Mouse (Mus musculus) left cerebral cortex, postnatal 36 days (tissue): Measurements from ENCODE around the gene Apoc2. TPM values are rescaled to one million over a fixed set of nuclear protein-coding genes. Genes with fewer than 3 reads are reported as not detected.
A peak's percentile ranks its signal among the peaks of the same experiment; 100 is the strongest.

Experiments
- DNase-seq, 2 experiments: peaks; one replicate each; pipeline ENCODE4 v3.0.0; 2021 to 2022; ENCODE audit warnings: low spot score in 2 of 2, mixed read lengths in 1 of 2
- intact Hi-C: fragments of 180-260 bp; cut with DNase I; formaldehyde crosslinking; loops from one replicate; pipeline ENCODE4 v1.15.1; 2025
- total RNA-seq, 2 experiments: library from RNA; stranded (reverse); gene quantifications; 2 replicates each; pipeline ENCODE4 v1.2.3; 2021

The Apoc2 gene
- total RNA-seq: not detected

DNA sequence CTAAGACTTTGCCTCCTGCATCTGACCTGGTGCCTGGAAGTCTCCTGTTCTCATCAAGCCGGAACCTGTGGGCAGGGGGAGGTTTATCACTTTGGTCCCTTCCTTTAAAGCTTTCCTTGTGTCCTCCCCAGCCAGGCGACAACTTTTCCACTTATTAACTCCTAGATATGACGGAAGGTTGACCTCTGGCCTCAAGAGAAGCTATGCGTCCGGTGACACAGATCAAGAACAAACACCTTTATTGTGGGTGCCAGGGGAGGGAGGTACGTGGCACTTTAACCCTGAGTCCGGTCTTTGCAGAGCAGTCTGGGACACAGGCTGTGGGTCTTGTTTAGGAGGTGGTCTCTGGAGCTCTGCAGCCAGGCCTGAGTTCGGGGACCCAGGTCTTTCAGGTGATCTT is at the start of gene Apoc2:
TSS of gene Apoc2 (minus strand) at position 70 of the 400 bp plus-strand sequence.
- no peak for DNase-seq
- intact Hi-C loops: no loop called here

DNA sequence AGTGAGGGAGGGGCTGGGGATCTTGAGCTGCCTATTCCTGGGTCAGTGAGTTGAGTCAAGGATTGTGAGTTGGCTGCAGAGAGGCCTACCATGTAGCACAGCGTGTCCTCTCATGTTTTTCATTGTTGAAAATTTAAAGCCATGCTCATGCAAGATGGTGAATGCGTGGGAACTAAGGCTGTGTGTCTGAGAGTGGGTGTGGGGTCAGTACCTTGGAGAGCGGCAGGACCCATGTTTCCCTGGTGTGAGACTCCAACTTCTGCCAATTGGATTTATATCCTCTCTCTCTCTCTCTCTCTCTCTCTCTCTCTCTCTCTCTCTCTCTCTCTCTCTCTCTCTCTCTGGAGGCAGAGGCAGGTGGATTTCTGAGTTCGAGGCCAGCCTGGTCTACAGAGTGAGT is 48.8 kb upstream of the Apoc2 start:
- intact Hi-C loops: no loop called here
- DNase-seq: no peak

DNA sequence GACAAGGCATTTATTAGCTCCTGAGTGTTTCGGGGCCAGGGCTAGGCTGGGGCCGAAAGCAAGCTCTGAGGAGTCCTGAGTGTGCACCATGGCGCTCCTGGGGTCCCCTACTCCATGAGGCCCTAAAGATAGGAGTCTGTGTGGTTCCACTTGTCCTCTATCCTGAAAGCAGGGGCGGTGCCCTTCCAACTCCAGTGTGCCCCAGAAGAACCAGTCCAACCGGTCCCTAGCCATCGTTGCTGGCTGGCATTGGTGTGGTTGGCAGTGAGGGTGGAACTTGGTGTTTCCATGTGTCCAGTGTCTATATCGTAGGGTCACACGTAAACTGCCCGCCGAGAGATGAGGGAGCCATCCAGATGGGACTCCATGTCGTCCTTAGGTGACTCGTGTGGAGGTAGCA is 46.4 kb upstream of the Apoc2 start:
- intact Hi-C loops: no loop called here
- no peak for DNase-seq

DNA sequence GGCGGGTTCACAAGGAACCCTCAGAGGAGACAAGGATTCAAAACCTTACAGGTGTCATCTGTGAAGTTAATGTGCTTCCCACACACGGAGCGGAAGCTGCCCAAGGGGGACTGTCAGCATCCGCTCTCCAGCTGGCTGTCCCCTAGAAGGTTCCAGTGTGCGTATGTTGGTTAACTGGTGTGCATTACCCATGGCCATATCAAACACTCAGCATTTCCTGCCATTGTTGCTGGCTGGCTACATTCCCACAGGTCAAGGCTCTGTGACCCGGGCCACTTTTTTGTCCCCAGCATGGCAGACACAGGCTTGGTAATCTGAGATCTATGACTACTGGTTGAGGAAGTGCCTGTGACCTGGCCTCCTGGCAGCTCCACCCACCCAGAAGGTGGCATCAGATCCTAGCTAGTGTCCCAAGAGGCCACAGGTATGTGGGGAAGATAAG is 45.0 kb upstream of the Apoc2 start:
- intact Hi-C loops: no loop called here
- DNase-seq: no peak

DNA sequence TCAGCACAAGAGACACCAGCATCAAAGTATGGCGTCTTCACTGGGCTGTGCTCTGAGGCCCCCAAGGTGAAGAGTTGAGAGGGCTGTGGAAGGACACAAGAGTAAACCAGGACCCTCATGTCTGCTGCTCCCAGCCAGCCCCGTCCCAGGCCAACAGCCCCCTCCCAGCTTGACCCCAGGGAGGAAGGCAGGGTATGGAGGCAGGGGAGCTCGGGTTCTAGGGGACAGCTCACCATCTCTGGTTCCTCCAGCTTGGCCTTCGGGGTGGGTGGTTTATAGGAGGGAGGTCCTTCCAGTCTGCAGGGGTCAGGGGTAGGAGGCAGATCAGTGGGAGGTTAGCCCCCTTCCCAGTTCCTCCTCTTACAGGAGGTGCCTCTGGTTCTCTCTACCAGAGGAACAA is 41.5 kb upstream of the Apoc2 start:
- DNase-seq: no peak
- intact Hi-C loops: no loop called here

DNA sequence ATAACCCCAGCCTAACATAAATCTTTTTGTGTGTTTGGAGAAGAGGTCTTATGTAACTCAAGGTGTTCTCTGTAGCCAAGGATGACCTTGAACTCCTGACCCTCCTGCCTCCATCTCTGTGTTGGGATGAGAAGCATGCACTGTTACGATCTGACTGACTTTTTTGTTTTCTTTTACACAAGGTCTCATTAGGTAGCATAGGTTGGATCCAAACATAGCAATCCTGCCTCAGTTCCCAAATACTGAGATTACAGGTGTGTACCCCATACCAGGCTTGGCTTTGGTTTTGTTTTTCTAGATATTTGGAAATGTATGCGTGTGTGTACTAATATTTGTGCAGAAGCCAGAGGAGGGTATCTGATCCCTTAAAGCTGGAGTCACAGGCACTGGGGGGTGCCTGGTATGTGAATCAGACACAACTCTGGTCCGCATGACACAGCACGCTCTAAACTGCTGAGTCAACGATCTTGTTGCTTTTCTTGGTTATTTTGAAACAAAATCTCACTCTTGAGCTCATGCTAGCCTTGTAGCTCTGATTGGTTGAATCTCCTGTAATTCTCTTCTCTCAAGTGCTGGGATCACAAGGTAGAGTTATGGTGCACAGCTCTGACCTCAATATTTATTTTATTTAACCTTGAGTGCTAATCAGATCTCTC is 40.7 kb upstream of the Apoc2 start:
- no peak for DNase-seq
- intact Hi-C loops: no loop called here

DNA sequence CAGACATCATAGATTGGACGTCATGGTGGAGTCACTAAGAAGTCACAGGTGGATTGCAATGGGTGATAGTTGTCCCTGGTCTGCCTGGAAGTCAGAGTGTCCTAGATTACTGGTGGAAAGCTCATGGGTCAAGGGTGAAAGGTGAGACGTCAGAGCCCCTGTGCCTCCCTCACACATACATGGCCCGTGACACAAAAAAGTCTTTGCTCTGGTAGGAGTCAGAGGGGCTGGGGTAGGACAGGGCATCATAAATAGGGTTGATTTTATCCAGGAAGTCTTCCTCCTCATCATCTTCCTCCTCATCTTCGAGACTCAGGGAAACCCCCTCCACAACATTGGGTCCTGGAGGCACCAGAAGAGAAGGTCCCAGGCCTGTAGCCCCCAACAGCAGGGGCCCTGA is 39.6 kb upstream of the Apoc2 start:
- DNase-seq: no peak
- intact Hi-C loops: no loop called here

DNA sequence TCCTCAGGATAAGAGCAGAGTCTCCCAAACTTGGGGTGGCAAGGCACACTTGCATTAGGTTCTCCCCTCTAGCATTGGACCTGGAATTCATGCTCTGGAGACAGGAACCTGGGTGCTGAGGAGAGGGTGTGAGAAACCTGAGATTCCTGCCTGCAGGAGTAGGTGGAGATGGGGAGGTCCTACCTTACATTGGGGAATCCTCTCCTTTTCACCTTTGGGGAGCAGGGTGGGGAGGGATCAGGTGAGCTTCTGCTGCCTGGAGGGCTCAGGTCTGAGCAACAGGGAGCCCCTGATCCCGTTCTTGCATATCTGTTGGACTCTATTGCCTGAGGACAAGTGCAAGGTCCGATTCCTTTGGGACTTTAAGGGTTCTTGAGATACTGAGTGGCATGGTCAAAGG is 39.1 kb upstream of the Apoc2 start:
- intact Hi-C loops: no loop called here
- DNase-seq: no peak

DNA sequence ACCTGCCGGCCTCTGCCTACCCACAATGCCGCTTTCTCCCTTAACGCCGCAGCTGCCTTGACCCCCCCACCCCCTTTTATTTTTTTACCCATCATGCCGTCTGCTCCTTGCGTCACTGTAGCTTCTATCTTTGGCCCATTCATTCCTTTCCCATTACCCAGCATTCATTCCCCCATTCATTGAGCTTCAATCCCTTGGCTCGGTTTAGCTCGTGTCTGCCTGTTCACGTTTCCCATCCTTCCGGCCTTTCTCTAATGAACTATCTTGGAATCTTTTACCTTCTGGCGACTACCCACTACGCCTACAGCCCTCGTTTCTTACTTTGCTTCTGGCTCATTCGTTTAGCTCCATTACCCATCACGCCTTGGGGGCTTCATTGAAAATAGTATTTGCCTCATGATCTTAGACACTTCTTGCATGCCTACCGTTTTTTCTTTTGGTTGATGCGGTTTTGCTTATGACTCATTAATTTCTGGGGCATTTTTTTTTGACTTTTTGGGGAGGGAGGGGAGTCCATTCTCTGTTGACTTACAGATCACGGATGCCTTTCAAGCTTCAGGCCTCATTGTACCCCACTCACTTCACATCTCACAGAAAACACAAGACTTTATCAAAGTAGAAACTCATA is 38.4 kb upstream of the Apoc2 start:
- intact Hi-C loops: no loop called here
- DNase-seq: no peak

DNA sequence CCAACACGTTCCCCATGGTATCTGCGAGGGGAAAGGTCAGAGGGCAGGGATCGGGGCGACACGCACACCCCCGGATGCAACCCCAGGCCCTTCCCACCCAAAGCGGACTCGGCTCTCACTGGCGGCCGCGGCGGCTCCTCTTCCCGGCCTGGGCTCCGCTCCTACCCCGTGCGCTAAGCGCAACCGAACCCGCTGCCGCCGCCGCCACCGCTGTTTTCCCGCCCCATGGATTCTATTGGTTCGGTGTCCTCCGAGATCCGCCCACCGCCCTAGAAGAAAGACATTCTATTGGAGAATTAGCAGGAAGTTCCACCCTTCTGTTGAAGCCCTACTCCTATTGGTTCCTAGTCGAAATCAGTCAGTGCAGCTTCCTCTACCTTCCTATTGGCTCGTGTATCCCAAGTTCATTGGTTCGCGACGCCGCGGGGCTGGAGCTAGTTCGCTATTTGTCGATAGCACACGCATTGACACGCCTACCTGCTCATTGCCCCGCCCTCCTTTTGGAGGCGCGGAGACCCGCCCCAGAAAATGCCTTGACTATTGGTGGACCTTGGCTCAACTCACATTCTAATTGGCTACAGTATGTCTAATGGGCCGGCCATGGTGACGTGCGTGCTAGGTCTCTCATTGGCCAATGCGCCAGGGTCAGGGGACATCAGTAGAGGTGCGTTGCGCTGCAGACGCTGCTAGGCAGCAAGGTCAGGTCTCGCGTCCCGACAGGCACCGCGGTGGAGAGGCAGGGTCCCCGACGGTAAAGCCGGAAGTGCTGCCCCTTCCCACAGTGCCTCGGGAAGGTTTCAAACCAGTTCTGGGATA is 37.7 kb upstream of the Apoc2 start, which contains the start of gene Tomm40:
TSS of gene Tomm40 (minus strand) at position 200 of the 816 bp plus-strand sequence.
- DNase-seq: peak; percentile 99
- intact Hi-C loops: loop anchor here (2.0 kb wide), 1 partner anchor 51 kb away; the partner anchor contains the start of gene Clptm1

DNA sequence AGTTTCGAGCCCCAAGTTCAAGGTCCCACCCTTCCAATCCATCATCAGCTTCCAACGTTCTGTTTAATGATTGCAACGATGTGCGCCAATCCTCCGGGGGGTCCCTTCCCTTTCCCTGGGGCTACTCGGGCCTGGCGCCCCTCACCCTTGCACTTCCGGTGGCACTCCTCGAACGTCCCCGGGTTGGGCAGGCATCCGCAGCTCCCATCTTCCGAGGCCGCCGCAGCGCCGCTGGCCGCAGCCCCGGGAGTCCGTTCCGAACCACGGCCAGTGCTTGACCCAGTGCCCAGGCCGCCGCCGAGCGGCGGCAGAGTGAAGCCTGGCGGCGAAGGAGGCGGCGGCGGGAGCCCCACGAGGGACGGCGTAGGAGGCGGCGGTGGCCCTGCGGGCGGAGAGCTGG is 37.1 kb upstream of the Apoc2 start:
- intact Hi-C loops: loop anchor here (2.0 kb wide), 1 partner anchor 50 kb away; the partner anchor contains the start of gene Clptm1
- peak in 1 of 2 experiments; percentile 42 for DNase-seq

DNA sequence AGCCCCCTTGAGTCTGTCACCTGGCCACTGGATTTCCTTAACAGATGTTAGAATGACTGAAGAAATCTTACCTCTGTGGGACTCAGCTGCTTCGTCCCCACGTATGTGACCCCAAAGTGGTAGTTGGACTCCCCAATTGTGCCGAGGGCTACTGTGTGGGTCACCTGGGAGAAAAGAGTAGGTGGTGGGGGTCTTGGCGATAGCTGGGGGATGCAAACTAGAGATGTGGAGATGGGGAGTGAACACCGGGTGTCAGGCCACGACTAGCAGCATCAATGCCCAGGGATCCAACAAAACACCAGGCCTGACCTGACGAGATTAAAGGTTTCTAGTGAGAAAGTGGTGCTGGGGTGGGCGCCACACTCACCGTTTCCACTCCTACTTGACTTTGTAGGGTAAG is 35.9 kb upstream of the Apoc2 start:
- intact Hi-C loops: no loop called here
- DNase-seq: no peak

DNA sequence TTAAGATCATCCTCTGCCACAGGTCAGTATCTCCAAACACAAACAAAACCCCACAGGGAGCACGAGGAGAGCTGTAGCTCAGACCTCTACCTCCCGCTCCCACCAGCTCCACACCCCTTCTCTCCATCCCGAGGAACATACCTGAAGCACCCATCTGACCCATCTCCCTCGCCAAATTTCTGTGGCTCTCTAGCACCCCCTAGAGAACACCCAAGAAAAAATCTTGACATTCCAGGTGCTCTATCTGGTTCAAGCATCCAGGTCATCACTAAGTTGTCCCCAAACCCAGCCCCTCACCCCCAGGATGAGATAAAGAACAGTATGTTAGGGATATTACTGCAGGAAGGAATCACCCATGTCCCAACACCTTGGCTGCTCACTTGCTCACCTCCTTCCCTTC is 35.5 kb upstream of the Apoc2 start:
- no peak for DNase-seq
- intact Hi-C loops: no loop called here

DNA sequence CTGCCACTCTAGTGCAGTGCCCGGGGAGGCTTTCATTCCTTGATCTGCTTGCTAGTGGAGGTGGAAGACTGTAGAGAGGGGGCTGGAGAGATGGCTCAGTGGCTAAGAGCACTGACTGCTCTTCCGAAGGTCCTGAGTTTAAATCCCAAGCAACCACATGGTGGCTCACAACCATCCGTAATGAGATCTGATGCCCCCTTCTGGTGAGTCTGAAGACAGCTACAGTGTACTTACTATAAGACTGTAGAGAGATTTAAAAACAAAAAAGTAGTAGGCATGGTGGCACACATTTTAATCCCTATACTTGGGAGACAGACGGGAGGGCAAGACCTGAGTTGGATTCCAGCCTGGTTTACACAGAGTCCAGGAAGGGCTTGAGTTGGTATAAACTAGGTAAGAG is 34.7 kb upstream of the Apoc2 start:
- intact Hi-C loops: no loop called here
- no peak for DNase-seq

DNA sequence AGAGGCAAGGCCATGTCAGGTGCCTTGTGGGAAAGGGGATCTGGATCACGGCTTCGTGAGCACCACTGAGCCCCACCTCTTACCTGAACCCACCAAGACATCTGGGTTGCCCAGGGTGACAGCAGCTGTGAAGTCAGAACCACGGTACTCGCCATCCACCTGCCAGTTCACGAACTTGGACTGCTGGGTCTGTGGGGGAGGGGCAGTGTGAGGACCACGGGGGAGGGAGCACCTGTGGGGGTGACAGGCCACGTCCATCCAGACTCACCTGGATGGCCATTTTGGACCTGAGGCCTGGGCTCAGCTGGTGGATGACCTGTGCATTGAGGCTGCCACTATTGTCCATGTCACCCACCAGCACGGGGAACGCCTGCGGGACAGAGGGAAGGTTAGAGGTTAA is 32.9 kb upstream of the Apoc2 start:
- intact Hi-C loops: no loop called here
- DNase-seq: no peak

DNA sequence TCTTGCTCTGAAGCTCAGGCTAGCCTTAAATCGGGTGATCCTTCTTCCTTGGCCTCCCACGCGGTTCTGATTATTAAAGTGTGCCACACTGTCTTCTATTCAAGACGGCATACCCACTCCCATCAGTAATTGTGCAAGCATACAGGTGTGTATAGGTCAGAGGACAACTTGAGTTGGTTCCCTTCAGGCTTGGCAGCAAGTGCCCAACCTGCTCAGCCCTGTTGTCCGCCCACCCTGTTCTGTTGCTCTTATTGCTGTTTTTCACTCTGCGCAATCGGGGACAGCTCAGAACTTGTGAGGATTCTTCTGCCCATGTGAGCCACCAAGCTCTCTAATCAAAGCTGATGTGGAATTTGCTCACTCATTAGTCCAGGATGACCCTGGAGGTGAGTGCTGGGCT is 27.5 kb upstream of the Apoc2 start:
- intact Hi-C loops: no loop called here
- DNase-seq: no peak

DNA sequence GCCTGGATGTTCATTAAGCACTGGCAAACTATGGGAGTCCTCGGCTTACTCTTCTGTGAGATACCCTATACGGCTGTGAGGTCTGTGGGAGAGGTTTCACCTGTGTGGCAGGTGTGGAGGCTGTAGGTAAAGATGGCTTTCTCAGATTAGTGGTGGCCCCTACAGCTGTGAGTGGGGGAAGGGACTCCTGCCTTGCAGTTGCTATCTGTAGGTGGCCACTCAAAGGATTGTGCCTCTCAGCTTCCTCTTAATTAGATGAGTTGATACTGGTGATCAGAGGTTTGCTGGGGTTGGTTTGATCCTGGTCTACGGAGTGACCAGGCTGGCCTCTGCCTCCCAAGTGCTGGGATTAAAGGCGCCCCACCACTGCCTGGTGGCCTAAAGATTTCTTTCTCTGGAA is 26.7 kb upstream of the Apoc2 start:
- intact Hi-C loops: no loop called here

DNA sequence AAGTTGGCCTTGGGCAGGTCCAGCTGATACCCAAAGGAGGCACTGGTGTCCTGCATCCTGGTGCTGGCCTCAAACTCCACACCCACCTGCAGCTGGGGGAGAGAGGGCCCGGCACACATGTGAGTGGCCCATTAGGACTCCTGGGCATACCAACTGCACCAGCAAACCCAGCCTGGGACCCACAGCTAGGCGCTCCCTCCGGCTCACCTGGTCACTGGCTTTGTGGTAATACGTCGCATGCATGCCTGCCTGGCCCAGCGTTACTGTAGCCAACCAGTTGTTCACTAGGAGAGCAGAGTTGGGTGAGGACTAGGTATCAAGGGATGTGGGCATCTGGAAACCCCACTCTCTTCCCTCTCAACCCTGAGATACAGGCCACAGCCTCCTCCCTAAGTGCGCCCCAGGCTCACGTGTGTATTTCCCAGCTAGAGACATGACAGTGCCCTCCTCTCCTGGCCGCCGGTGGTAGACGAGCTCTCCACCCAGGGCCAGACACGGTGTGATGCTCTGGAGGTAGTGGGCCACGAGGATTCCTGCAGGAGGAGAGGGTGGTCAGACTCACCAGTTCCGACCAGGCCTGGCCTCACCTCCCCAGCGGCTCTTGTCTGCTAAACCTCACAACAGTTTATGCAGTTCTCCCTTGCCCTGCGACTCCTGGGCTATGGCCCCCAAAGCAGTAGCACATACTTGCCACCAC is 25.3 kb upstream of the Apoc2 start:
- intact Hi-C loops: no loop called here
- DNase-seq: no peak

More for the DNA sequence above, 26.7 kb upstream of the Apoc2 start:
- no peak for DNase-seq

DNA sequence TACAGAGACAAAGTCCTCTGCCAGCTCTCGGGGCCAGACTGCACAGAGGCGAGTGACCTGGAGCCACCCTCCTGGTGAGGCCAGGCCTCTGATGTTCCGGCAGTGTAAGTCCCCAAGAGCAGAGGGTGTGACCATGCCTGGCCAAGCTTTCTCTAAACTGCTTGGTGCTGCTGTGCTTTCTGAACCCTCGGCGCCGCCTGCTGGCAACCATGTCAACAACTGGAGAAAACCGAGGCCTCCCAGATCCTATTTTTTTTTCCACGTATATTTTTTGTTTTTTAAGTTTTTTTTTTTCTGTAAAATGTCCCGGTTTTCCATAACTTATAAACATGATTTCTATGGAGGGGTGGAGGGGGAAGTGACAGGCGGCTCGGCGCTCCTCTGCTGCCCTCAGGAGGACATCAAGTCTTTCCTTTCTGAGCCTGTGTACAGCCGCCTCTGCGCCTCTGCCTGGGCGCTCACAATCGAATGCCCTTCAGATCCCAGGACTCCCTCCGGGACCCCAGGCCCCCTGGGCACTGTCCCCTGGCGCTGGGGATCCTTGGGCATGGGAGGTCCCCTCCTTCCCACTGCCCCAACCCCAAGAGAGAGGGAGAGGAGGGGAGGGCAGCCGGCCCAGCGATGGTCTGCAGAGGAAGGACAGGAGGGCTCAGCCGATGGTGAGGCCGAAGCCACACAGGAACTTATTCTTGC is 23.5 kb upstream of the Apoc2 start:
- DNase-seq: peak; percentile 54 to 63
- intact Hi-C loops: loop anchor here (1.0 kb wide), 1 partner anchor 32 kb away; no protein-coding TSS in a partner anchor
